Mouse (Mus musculus): ENCODE data around the gene Ednrb.
"Not testable (repeated sequence)": the region's sequence is repeated elsewhere in the genome, so short reads cannot be mapped to it uniquely, and the experiment has no call there.

DNA sequence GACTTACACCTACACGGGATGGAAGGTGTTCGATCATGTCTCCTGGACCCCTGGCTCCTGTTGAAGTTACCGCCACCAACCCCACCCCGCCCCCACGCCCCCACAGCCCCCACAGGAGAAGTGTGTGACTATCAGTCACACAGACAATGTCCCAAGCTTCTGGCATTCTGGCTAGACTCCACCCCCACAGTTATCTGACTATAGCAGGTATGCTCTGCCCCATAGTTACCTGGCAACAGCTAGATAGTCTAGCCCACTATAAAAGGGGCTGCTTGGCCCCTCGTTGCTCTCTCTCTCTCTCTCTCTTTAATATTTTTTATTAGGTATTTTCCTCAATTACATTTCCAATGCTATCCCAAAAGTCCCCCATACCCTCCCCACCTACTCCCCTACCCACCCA lies 63.9 kb downstream of the Ednrb start:
- TF ChIP-seq CTCF, POLR2A (IDR thresholded peaks at IDR 0.05; ENCODE audit: extremely low read depth, insufficient read depth, low read length): not testable (repeated sequence)
